Mouse (Mus musculus): ENCODE measurements at regions not wholly inside any gene's neighbourhood (a gene's known extent, or its start where the extent isn't known, plus 50 kb on each side); places are given as distances from the start of the nearest gene placed in this dataset.

GRCm38 (mm10) chr2:159138603-159139002 lies 344.0 kb downstream of the Dhx35 start:
- DNase-seq (ENCODE audit: low spot score), result no peak

- no peak for DNase-seq (ENCODE audit: low spot score)
These were observed 351.4 kb downstream of the Dhx35 start for GRCm38 (mm10) chr2:159145980-159146379.

DNA sequence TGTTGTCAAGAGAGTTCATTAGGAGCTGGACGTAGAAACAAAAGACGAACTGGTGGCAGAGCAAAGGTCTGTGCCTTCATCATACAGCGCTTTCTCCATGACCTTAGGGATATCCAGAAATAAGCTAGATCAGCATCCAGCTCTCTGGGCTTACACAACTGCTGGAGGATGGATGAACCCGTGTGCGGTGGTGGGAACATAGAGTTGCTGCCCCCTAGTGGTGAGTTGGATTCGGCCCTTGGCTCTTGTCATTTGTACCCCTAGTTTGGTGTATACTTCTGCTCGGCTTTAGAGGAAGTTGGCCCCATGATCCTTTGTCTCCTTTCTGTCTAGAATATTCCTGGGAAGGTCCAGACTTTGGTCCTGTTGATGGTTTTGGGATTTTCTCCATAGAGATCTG lies 369.4 kb downstream of the Dhx35 start:
- DNase-seq (ENCODE audit: low spot score), result peak; percentile 39

DNA sequence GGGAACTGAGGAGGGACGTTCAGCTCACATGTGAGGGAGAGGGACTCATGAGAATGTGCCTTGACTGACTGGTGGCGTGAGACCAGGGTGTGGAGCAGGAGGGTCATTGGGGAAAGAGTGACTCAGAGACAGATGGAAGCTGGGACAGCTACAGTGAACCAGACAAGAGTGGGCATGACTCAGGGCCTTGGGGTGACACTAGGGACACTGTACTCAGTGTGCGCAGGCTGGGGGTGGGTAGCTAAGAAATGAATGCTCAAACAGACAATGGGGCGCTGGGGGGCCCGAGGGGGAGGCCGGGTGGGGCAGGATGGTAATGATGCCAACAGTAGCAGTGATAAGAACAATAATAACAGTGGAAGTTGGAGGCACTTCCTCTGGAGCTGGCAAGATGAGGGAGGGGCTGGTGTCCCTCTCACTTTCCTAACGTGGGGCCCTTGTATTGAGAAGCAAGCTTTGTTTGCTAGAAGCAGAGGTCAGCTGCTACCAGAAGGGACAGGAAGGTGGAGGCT lies 374.0 kb downstream of the Dhx35 start:
- no peak for DNase-seq (ENCODE audit: low spot score)

DNA sequence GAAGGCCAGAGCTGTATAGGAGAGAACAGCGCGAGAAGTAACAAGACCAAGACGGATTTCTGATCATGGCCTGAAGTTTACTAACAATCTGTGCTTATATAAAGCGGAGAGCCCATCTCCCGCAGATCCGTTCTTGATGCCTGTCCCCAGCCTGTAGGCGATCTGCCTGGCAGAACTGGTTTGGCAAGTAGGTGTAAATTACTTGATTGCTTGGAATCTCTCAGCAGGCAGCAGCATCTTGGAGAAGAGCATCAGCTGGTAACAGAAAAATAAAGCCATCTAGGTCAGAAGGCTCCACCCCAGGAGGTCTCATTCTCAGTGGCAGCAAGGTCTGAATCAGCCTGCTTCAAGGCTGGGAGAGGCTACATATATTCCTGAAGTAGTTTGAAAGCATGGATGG lies 401.5 kb downstream of the Dhx35 start:
- DNase-seq (ENCODE audit: low spot score), result no peak

GRCm38 (mm10) chr2:159232266-159232665 lies 437.7 kb downstream of the Dhx35 start:
- no peak for DNase-seq (ENCODE audit: low spot score)

DNA sequence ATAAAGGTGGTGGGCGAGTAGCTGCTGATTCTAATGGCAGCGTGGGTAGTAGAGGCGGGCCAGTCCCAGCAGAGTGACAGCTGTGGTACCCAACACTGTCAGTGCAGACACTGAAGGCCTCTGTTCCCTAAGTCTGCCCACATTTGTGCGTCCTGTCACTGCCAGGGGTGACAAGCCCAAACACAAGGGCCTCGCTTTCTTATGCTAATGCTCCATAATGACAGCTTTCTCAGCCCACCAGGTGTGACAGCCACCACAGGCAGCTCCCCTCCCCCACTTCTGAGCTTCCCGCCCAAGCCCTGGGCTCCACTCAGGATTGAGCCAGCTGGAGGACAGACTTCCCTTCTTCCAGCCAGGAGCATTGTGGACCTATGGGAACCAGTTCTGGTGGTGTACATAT lies 440.4 kb downstream of the Dhx35 start:
- DNase-seq (ENCODE audit: low spot score), result no peak

- DNase-seq (ENCODE audit: low spot score), result no peak
These were observed 455.5 kb downstream of the Dhx35 start for GRCm38 (mm10) chr2:159250065-159250464.

- no peak for DNase-seq (ENCODE audit: low spot score)
These were observed 456.5 kb downstream of the Dhx35 start for GRCm38 (mm10) chr2:159250993-159251665.

DNA sequence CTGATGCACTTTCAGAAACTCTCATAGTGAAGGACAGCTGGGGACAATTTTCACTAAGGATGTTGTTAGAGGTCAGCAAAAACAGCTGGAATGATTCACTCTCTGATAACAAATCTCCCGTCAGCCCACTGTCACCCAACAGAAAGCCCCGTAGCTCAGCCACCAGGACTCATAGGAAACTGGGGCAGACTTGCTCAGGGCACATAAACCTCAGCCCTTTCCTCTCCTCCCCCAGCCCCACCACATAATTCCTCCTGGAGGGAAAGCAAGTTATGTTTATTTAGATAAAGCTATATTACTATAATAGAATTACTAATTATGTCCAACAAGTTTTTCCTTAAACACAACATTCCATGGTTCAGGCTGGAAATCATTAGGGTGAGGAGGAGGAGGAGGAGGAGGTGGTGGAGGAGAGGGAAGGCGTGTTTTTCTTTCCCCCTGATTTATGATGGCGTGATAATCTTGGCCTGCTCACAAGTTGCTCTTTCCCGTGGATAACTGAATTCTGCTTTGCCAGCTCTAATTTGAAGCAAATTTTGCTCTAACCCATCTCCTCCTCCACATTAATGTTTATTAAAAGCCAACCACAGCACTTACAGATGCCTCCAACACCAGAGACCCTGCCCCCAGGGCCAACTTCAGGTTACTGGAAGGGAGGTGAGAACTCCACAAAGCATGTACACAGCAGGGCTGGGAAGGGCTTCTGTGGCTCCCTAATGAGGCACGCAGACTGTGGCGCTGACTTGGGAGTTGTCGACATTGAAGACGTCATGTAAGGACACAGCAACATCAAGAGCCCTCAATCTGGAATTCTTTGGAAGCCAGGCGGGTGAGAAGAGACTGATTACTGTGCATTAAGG lies 475.8 kb downstream of the Dhx35 start:
- DNase-seq (ENCODE audit: low spot score), result no peak

DNA sequence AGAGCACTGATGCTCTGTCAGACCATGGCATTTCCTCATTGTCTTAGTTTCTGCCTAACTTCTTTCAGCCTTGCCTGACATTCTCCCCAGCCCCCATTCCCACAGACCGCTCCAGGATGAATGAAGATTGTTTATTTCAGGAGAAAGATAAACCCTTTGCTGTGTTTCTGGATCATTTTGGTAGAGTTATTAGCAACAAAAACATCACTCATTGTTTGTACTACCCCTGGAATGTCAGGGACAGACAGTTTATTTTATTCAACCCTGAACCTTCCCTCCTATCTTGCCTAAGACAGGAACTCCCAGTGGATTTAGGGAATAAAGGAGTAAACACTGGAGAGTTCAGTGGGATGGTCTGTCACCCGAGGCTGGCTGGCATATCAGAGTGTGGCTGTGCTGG lies 484.3 kb downstream of the Dhx35 start:
- no peak for DNase-seq (ENCODE audit: low spot score)

- DNase-seq (ENCODE audit: low spot score), result no peak
These were observed 487.1 kb downstream of the Dhx35 start for GRCm38 (mm10) chr2:159281558-159282320.

DNA sequence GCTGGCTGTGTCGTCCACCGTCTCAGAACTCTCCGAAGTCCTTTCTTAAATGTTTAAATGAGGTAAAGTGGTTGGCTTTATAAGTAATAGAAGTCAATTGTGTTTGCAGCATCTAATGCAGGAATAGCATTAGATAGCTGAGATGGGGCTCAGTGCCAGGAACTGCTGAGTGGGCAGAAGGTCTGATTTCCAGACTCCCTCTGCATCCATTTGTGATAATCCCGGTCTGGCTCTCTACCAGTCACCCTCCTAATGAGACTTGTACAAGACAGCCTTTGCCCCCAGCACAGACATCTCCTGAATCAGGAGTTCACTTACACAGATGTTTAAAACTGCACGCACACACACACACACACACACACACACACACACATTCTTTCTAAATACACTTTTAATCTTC lies 489.5 kb downstream of the Dhx35 start:
- DNase-seq (ENCODE audit: low spot score), result no peak

DNA sequence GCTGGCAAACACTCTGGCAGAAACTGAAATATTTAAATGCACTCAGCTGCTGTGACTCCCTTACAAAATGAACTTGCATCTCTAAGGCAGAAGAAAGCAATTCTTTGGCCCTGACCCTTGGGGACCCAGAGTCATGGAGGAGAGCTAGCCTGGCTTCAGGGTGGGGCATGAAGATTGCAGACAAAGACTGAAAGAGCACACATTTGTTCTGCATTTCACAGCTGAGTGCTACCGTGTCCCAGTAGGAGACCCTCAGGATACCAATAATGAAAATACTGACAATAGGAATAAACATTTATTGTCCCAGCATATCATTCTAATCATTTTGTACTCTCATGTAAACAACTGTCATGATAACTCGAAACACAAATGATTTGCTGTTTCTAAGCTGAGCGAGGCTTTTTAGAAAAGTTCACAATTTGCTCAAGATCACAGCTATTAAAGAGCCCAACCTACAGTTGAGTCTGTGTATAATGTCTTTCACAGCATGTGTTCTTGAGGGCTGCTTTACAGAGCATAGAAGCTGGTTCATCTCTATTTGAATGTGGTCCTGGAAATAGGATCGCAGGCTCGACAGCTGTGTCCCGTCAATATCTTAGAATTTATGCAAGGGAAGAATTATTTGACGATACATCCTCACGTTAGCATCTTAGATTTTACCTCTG lies 490.1 kb downstream of the Dhx35 start:
- DNase-seq (ENCODE audit: low spot score), result no peak

- DNase-seq (ENCODE audit: low spot score), result no peak
These were observed 493.5 kb downstream of the Dhx35 start for GRCm38 (mm10) chr2:159287996-159288563.

- DNase-seq (ENCODE audit: low spot score), result no peak
These were observed 495.5 kb downstream of the Dhx35 start for GRCm38 (mm10) chr2:159290081-159290480.

GRCm38 (mm10) chr2:159307001-159307400 lies 512.4 kb downstream of the Dhx35 start:
- DNase-seq (ENCODE audit: low spot score), result no peak

DNA sequence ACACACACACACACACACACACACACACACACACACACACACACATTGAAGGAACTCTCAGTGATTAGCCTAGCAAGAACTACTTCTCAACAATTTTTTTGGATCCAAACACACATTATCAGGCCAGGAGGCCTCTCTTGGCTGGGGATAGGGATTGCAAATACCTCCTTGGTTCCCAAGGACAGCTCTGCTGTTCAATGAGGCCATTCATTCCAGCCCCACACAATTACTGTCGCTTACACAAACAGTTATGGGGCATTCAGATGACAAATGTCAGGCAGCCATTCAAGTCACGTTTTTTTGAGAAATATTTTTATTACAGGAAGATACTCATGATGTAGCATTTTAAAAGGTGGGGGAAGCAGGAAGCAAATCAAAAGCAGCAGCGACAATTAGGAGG lies 540.1 kb downstream of the Dhx35 start:
- DNase-seq (ENCODE audit: low spot score), result no peak

DNA sequence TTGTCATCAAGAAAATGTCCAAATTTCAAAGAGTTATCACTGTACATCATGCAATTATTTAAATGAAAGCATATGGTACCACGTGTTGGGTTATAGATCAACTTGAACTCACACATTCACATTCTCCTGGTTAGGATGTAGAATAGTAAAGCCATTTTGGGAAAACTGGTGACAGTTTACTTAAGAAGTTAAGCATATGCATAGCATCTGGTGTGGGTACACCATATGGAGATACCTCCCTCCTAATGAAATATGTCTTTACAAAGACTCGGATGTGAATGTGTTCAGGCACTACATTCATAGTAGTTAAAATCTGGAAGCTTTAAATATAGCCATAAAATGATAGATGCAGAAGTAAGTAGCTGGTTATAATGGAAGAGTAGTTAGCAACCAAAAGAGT lies 542.0 kb downstream of the Dhx35 start:
- DNase-seq (ENCODE audit: low spot score), result no peak

GRCm38 (mm10) chr2:159343624-159344560 lies 549.3 kb downstream of the Dhx35 start:
- no peak for DNase-seq (ENCODE audit: low spot score)

DNA sequence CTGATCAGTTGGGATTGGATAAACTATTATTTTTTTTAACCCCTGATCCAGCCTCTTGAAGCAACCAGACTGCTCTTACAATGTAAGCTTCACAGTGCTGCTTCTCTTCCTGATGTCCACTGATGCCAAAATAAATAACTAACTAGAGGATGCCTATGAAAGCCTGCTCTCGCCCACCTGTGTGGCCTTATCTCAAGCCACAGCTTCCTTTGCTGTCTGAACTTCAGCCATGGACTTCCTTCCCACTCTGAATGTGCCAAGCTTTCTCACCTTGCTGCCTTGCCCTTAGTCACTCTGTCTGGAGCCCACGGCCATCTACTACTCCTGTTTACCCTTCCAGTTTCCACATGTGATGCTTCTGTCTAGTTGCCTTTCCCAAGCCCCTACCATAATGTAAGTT lies 559.6 kb downstream of the Dhx35 start:
- no peak for DNase-seq (ENCODE audit: low spot score)

Measured in ovary, postnatal 36 days (tissue).